Mouse (Mus musculus): ENCODE data around the gene Olfr70.

DNA sequence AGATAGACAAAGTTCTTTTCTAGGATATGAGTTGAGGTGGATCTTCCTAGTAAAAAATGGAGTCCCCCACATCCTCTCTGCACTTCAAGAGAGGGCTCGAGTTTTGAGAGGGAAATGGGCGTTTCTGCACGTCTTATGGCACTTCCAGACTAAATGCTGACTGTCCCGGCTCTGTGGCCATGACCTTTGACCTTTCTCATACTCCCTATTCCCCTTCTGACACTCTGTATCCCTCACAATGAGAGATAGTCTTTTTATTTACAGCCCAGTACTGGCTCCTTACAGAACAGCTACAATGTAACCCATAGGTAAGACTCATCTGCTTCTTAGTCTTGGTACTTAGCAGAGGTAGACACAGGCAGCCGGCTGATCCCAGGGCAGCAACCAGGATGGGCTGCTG is 40.9 kb upstream of the Olfr70 start:
- TF ChIP-seq CTCF (IDR thresholded peaks at IDR 0.05; ENCODE audit: extremely low read depth, insufficient read depth, low read length) (no peak), POLR2A (IDR thresholded peaks at IDR 0.05; ENCODE audit: extremely low read depth, insufficient read depth, low read length) (no peak)

All from cortical plate, adult 2 months (tissue).